Mouse (Mus musculus) kidney, postnatal 25 days (tissue): ENCODE measurements around the gene Rslcan18.
"Not testable (repeated sequence)": the region's sequence is repeated elsewhere in the genome, so short reads cannot be mapped to it uniquely, and the experiment has no call there.

Experiments used
- DNase-seq, 2 experiments: peaks; one replicate each; pipeline ENCODE4 v3.0.0; 2021; ENCODE audit warnings: mixed read lengths in 2 of 2

Rslcan18 gene

DNA sequence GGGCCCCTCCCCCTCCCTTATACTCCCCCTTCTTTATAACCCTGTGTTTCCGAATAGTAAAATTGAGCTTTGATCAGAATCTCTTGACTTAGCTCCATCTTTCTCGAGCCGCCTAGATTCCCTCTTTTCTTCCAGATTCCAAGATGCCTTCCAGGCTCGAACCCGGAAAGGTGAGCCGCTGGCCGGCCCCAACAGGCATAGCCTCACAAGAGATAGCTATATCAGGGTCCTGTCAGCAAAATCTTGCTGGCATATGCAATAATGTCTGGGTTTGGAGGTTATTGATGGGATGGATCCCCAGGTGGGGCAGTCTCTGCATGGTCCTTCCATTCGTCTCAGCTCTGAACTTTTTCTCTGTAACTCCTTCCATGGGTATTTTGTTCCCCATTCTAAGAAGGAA, at the start of gene Rslcan18:
TSS of gene Rslcan18 (minus strand) at position 101 of the 400 bp plus-strand sequence.
- DNase-seq, result not testable (repeated sequence)

GRCm38 (mm10) chr13:67128038-67128721, 12.1 kb upstream of the Rslcan18 start:
- DNase-seq, result peak; percentile 83 to 86

- DNase-seq, result not testable (repeated sequence)
Measured at GRCm38 (mm10) chr13:67127507-67127906, 11.4 kb upstream of the Rslcan18 start.

- DNase-seq, result no peak
Measured at GRCm38 (mm10) chr13:67124460-67124859, 8.4 kb upstream of the Rslcan18 start.

GRCm38 (mm10) chr13:67121360-67121759, 5.3 kb upstream of the Rslcan18 start, which contains the start of gene Zfp759:
Gene Zfp759, plus strand, starts transcription at chr13:67121660.
- not testable (repeated sequence) for DNase-seq

DNA sequence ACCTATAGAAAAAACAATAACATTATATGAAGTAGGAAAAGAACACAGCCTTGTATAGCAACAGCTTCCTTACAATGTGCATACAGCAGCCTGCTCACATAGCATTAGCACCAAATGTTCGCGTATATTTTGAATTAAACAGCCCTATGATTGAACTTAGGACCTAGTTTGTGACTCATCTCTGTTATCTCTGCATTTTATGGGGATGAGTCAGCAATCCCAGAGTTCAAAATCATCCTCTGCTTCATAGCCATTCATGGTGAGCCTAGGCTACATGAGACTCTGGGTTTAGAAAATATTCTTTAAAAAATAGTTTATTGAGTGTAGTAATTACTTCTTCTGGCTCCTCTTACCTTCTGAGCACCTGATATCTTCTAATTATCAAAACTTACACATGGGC, 2.8 kb downstream of the Rslcan18 start:
- DNase-seq, result no peak

DNA sequence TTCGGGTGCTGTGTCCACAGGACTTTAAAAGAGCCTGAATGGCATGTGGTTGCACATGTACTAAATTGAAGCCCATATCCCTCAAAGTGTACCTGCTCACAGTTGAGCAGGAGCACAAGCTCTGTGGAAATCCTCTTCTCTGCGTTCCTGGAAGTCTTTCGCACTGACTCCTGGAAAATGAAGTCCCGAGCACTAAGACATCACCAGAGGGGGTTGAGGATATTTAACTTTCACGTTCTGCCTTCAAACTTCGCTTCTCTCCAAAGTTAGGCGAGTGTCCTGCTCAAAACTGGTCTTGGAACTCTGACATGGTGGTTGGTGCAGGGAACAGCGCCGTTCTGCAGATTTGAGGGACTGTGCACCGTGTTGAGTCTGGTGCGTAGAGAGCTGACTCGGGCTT, 4.0 kb downstream of the Rslcan18 start:
- peak in 1 of 2 experiments; percentile 24 for DNase-seq

- DNase-seq, result peak in 1 of 2 experiments; percentile 73
Measured at GRCm38 (mm10) chr13:67108821-67109206, 7.2 kb downstream of the Rslcan18 start.

- peak; percentile 94 to 97 for DNase-seq
Measured at GRCm38 (mm10) chr13:67108194-67108820, 7.8 kb downstream of the Rslcan18 start, which contains the start of gene Gm28557. Gene Gm28557, minus strand, starts transcription at chr13:67108604.

DNA sequence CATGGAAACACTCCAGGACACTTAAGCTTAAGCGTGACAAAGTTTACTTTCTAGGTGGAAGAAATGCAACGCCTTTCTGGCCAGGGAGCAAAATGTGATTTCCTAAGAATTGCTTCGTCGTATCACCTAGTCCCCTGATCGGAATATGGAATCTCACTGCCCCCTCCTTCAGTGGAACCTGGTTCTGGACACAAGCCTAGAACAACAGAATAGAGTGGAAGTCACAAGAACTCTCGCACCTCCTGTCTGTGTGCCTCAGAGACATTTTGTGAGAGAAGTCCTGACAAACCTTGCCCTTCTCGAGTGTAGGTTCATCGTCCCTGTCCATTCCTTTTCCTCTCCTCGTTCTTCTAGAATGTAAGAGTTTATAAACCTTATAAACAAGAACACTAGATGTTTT, 8.4 kb downstream of the Rslcan18 start:
- no peak for DNase-seq

DNA sequence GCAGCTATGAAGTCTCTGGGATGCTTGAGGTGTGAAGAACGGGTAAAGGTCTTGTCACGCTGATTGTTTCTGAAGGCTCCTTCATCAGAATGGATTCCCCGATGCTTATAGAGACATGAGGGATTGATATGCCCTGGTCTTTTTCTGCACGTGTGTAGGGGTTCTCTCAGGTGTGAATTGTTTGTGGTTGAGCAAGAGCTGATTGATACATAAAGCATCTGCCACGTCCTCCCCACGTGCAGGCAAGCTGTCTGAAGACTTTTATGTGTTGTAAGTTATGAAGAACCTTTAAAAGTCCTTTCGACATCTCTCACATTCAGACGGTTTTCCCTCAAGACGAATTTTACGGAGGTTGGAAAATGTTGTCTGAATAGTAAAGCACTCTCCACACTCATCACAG, 18.2 kb downstream of the Rslcan18 start, which contains the start of gene Zfp708:
TSS of gene Zfp708 (minus strand) at position 101 of the 400 bp plus-strand sequence.
- DNase-seq, result no peak

GRCm38 (mm10) chr13:67090154-67090553, 25.9 kb downstream of the Rslcan18 start:
- no peak for DNase-seq

- DNase-seq, result no peak
Measured at GRCm38 (mm10) chr13:67081946-67082345, 34.1 kb downstream of the Rslcan18 start.

DNA sequence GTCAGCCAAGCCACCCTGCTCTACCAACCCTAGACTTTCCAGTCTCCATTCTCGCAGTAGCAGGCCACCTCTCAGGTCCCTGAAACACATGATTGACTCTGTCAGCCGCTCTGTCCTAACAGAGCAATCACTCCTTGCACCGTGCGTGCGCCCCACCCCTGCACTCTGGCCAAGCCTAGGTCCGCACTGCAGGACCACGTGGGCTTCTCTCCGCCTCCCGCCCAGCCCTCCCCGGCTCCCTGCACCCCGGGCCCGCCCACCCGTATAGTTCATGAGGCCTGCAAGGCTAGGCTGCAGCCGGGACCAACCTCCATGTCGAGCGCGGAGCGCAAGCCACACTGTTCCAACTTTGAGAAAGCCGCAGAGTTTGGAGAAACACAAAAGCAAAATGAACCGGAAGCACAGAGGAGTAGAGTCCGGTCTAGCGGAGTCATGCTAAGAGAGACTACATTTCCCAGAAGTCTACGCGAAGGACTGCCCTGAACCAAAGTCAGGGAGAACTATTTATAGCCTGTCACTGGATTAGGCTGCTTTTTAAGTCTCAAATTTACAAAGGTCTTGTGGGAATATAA, 34.8 kb downstream of the Rslcan18 start:
- peak; percentile 83 to 95 for DNase-seq

DNA sequence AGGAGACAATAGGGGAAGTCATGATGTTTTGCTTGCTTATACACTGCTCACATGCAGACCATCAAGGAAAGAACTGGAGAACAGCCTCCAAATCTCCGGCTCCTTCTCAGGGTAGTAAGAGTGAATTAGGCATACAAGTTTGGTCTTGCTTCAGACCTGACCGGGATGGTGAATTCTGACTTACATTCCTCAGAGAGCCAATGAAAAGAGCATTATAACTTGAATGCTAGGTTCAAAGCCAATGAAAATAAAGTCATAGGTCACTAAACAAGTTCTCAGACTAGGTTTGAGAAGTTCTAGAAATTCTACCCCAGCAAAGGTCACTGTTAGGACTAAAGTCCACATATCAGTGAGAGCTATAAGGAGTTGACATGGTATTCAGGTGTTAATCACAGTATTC, 38.8 kb downstream of the Rslcan18 start:
- DNase-seq, result no peak

- DNase-seq, result no peak
Measured at GRCm38 (mm10) chr13:67072786-67073185, 43.3 kb downstream of the Rslcan18 start.

DNA sequence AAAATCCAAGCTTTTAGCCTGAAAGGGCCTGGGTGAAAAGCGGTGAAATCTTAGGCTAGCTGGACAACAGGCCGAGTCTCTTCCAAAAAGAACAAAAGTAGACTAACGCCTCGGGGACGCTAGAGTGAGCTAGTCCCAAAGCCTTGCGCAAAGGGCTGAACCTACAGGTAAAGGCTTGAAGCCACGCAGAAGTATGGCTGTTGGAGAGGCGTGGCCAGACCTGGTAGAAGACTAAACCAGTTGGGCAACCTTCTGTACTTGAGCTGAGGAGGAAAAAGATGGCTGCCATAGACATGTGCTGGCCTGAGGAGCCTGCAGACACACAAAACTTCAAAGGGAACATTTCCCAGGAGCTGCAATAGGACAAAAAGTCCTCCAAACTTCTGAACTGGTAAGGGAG, 50.7 kb downstream of the Rslcan18 start:
- no peak for DNase-seq

- DNase-seq, result peak in 1 of 2 experiments; percentile 33
Measured at GRCm38 (mm10) chr13:67062427-67062826, 53.6 kb downstream of the Rslcan18 start.

DNA sequence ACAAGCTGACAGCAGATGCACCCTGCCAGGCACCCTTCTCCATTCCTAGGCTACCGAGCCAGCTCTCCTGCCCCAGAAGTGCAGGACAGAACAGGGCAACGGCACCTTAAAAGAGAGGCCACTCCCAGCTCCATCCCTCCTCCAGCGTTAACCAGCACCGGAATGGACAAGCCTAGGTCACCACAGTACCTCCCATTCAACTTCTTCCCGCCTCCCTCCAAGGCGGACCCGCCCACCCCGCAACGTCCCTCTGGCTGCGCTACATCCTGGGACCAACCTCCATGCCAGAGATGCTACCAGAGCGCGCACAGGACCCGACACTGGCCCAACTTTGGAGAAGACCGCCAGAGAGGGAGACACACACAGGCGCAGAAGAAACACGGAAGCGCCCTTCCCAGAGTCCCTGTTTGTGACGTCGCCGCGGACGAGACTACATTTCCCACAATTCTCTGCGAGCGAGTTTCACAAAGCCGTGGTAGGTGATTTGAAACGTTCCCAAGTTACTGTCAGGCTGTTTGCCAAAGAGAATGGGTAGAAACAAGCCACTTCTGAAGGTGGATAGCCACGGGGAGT, 55.2 kb downstream of the Rslcan18 start, which contains the start of gene Zfp712:
TSS of gene Zfp712 (minus strand) at position 385 of the 573 bp plus-strand sequence.
- peak; percentile 95 to 97 for DNase-seq

DNA sequence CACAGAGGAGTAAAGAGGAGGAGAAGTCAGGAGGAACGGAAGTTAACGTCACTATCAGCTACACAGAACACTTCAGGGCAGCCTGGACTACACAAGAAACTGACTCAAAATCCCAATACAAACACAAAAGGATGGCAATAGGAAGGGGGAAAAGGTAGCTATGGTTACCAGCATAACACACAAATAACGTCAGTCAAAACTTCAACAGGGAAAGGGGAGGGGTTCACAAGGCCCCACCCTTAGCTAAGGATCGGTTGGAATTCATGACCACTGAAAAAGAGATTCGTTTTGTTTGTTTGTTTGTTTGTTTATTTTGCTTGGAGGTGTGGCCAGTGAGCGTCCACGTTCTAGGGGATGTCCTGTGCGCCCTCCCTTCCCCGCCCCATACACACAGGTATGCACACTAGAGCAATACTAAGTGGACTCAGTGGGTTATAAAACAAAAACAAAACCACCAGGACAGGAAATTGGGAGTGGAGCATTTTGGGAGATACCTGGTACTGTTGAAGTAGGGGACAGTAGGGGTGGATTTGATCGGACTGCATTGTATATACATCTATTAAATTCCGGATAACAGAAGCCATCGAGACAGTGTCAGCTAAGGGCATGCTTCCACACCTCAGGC, 55.8 kb downstream of the Rslcan18 start:
- peak in 1 of 2 experiments; percentile 29 for DNase-seq
